Mouse (Mus musculus) liver, embryonic 16.5 days (tissue): ENCODE data around the gene Cd99l2. TPM values are rescaled to one million over a fixed set of nuclear protein-coding genes. Genes with fewer than 3 reads are reported as not detected.

ENCODE experiments used
- ATAC-seq: fragments of 200-750 bp; cut with Nextera tagmentation; 2 replicates; pipeline ENCODE4 v1.8.0; 2017; ENCODE audit warnings: low read depth, mild to moderate bottlenecking, moderate number of reproducible peaks, moderate library complexity
- H3K27ac ChIP-seq: fragments of 300-500 bp; sonication (generic); 2 replicates; pipeline ENCODE4 v1.5.1; 2014; ENCODE audit warnings: mild to moderate bottlenecking, low read length
- H3K27me3 ChIP-seq: fragments of 300-500 bp; sonication (generic); 2 replicates; pipeline ENCODE4 v1.6.1; 2014; ENCODE audit warnings: low read depth, low read length, mixed read lengths; ENCODE audit not compliant: control insufficient read depth, insufficient read depth
- H3K36me3 ChIP-seq: fragments of 300-500 bp; sonication (generic); 2 replicates; pipeline ENCODE4 v1.6.1; 2014; ENCODE audit warnings: mild to moderate bottlenecking; ENCODE audit not compliant: control insufficient read depth, insufficient read depth
- H3K4me1 ChIP-seq: fragments of 300-500 bp; sonication (generic); 2 replicates; pipeline ENCODE4 v1.6.1; 2014; ENCODE audit warnings: low read depth, low read length, mixed read lengths; ENCODE audit not compliant: control insufficient read depth
- H3K4me2 ChIP-seq: fragments of 300-500 bp; sonication (generic); 2 replicates; pipeline ENCODE4 v1.6.1; 2014; ENCODE audit warnings: low read depth, low read length, mixed read lengths
- H3K4me3 ChIP-seq: fragments of 300-500 bp; sonication (generic); 2 replicates; pipeline ENCODE4 v1.5.1; 2014; ENCODE audit warnings: low read depth, mild to moderate bottlenecking, low read length
- H3K9ac ChIP-seq: fragments of 300-500 bp; sonication (generic); 2 replicates; pipeline ENCODE4 v1.6.1; 2014; ENCODE audit warnings: low read depth, low read length
- H3K9me3 ChIP-seq: fragments of 300-500 bp; sonication (generic); replicated peaks from 2 replicates; pipeline ENCODE4 v1.6.1; 2016; ENCODE audit warnings: low read length; ENCODE audit not compliant: control insufficient read depth
- WGBS: fragments of 180-500 bp; shearing (Covaris S2); extraction: QIAGEN DNeasy Blood & Tissue Kit; methylation state at CpG from one replicate; pipeline ENCODE4 v1.1.7; 2014; ENCODE audit not compliant: insufficient replicate concordance; 5-methylcytosine and 5-hydroxymethylcytosine counted together
- polyA plus RNA-seq: library from polyadenylated mRNA; unstranded; fragments of >200 nt; fragmentation: Nextera tagmentation; extraction: Ambion mirVana; gene quantifications from 2 replicates; pipeline ENCODE4 v1.2.1, GENCODE M21; 2015

Gene Cd99l2
- polyA plus RNA-seq, 1 experiment from 2014 or later: 10.8 TPM

- 60% methylated on average over 3 of the region's 3 CpGs for WGBS
- H3K4me2 ChIP-seq: no peak overlapping the region
- no peaks in the 10 kb centered on the region for H3K9me3 ChIP-seq
- no peaks in the 10 kb centered on the region for H3K36me3 ChIP-seq
- no peaks in the 10 kb centered on the region for H3K27me3 ChIP-seq
- no peak overlapping the region for H3K4me3 ChIP-seq
- H3K27ac ChIP-seq: no peak overlapping the region
- no peak for ATAC-seq
- peaks cover 15% of the 10 kb centered on the region for H3K4me1 ChIP-seq
- no peak overlapping the region for H3K9ac ChIP-seq
These were observed 16.7 kb downstream of the Cd99l2 start for GRCm38 (mm10) chrX:71475992-71476391.

- ATAC-seq: peak; percentile 58
- peak overlapping the region; percentile 72; the same call in 1 of the 2 replicates for H3K27ac ChIP-seq
These were observed 17.2 kb downstream of the Cd99l2 start for GRCm38 (mm10) chrX:71475497-71475896.

GRCm38 (mm10) chrX:71475084-71475483, 17.6 kb downstream of the Cd99l2 start:
- H3K36me3 ChIP-seq: no peaks in the 10 kb centered on the region

More at GRCm38 (mm10) chrX:71475497-71475896, 17.2 kb downstream of the Cd99l2 start:
- peaks cover 15% of the 10 kb centered on the region for H3K4me1 ChIP-seq
- WGBS: 26% methylated on average over 3 of the region's 3 CpGs
- no peaks in the 10 kb centered on the region for H3K9me3 ChIP-seq
- H3K36me3 ChIP-seq: no peaks in the 10 kb centered on the region
- peak overlapping the region; percentile 13; the same call in 1 of the 2 replicates for H3K4me2 ChIP-seq
- no peaks in the 10 kb centered on the region for H3K27me3 ChIP-seq
- H3K4me3 ChIP-seq: no peak overlapping the region
- no peak overlapping the region for H3K9ac ChIP-seq

GRCm38 (mm10) chrX:71474296-71474956, 18.2 kb downstream of the Cd99l2 start:
- H3K4me3 ChIP-seq: 0 out of 2 replicates have a peak overlapping the region, but pooled peaks have one; percentile 3
- peak overlapping the region; percentile 72 for H3K27ac ChIP-seq
- peak overlapping the region; percentile 43 for H3K4me2 ChIP-seq

More at GRCm38 (mm10) chrX:71475084-71475483, 17.6 kb downstream of the Cd99l2 start:
- Histone ChIP-seq H3K27ac (peak overlapping the region; percentile 72; the same call in 1 of the 2 replicates), H3K9ac (no peak overlapping the region), H3K27me3 (no peaks in the 10 kb centered on the region), H3K4me1 (peaks cover 15% of the 10 kb centered on the region), H3K4me3 (no peak overlapping the region), H3K9me3 (no peaks in the 10 kb centered on the region), H3K4me2 (peak overlapping the region; percentile 13; the same call in 1 of the 2 replicates)
- WGBS: 51% methylated on average over 3 of the region's 3 CpGs
- ATAC-seq: no peak

GRCm38 (mm10) chrX:71468639-71469295, 23.9 kb downstream of the Cd99l2 start:
- Histone ChIP-seq H3K9me3 (no peaks in the 10 kb centered on the region), H3K4me2 (no peak overlapping the region), H3K27ac (peak overlapping the region; percentile 76), H3K27me3 (no peaks in the 10 kb centered on the region), H3K4me3 (no peak overlapping the region), H3K36me3 (no peaks in the 10 kb centered on the region), H3K9ac (no peak overlapping the region), H3K4me1 (peaks cover 19% of the 10 kb centered on the region)
- peak; percentile 75 for ATAC-seq
- 53% methylated on average over 5 of the region's 5 CpGs for WGBS

More at GRCm38 (mm10) chrX:71474296-71474956, 18.2 kb downstream of the Cd99l2 start:
- Histone ChIP-seq H3K9me3 (no peaks in the 10 kb centered on the region), H3K36me3 (no peaks in the 10 kb centered on the region), H3K27me3 (no peaks in the 10 kb centered on the region), H3K4me1 (peaks cover 15% of the 10 kb centered on the region), H3K9ac (no peak overlapping the region)
- 35% methylated on average over 3 of the region's 3 CpGs for WGBS
- peak; percentile 99 for ATAC-seq

- H3K27ac ChIP-seq: no peak overlapping the region
These were observed 25.2 kb downstream of the Cd99l2 start for GRCm38 (mm10) chrX:71467491-71467890.

GRCm38 (mm10) chrX:71465417-71465816, 27.2 kb downstream of the Cd99l2 start:
- no peak overlapping the region for H3K9ac ChIP-seq
- no peak overlapping the region for H3K4me3 ChIP-seq
- H3K36me3 ChIP-seq: no peaks in the 10 kb centered on the region
- H3K27me3 ChIP-seq: no peaks in the 10 kb centered on the region
- no peak overlapping the region for H3K4me2 ChIP-seq
- ATAC-seq: peak; percentile 50; the same call in 1 of the 2 replicates
- 58% methylated on average over 1 of the region's 1 CpGs for WGBS
- H3K4me1 ChIP-seq: peaks cover 16% of the 10 kb centered on the region
- no peak overlapping the region for H3K27ac ChIP-seq
- H3K9me3 ChIP-seq: no peaks in the 10 kb centered on the region

More at GRCm38 (mm10) chrX:71467491-71467890, 25.2 kb downstream of the Cd99l2 start:
- H3K9ac ChIP-seq: no peak overlapping the region
- H3K4me3 ChIP-seq: no peak overlapping the region
- no peak for ATAC-seq
- H3K4me2 ChIP-seq: no peak overlapping the region
- H3K27me3 ChIP-seq: no peaks in the 10 kb centered on the region
- 80% methylated on average over 3 of the region's 3 CpGs for WGBS
- no peaks in the 10 kb centered on the region for H3K9me3 ChIP-seq
- H3K4me1 ChIP-seq: peaks cover 16% of the 10 kb centered on the region
- no peaks in the 10 kb centered on the region for H3K36me3 ChIP-seq

- 71% methylated on average over 7 of the region's 7 CpGs for whole genome bisulfite sequencing
- Histone ChIP-seq H3K9ac (no peak overlapping the region), H3K27ac (no peak overlapping the region), H3K9me3 (no peaks in the 10 kb centered on the region), H3K36me3 (no peaks in the 10 kb centered on the region), H3K4me3 (no peak overlapping the region), H3K4me2 (no peak overlapping the region), H3K27me3 (no peaks in the 10 kb centered on the region), H3K4me1 (peaks cover 16% of the 10 kb centered on the region)
- ATAC-seq: no peak
These were observed 28.4 kb downstream of the Cd99l2 start for GRCm38 (mm10) chrX:71464138-71464826.
